Mouse (Mus musculus) 3134 (cell line): ENCODE measurements around the gene Spata45.
A peak's percentile ranks its signal among the peaks of the same experiment; 100 is the strongest.

Experiments
- DNase-seq: peaks from one replicate; pipeline ENCODE4 v3.0.0-alpha.2; 2011; ENCODE audit warnings: low spot score; ENCODE audit not compliant: insufficient read length; ENCODE audit errors: extremely low read depth

Spata45 gene

GRCm38 (mm10) chr1:191037999-191038398, 1.6 kb downstream of the Spata45 start:
- DNase-seq = no peak

GRCm38 (mm10) chr1:191041352-191041751, 4.9 kb downstream of the Spata45 start:
- no peak for DNase-seq

- DNase-seq = no peak
Measured at GRCm38 (mm10) chr1:191042106-191042505, 5.7 kb downstream of the Spata45 start.

- DNase-seq = no peak
Measured at GRCm38 (mm10) chr1:191042688-191043087, 6.2 kb downstream of the Spata45 start.

- no peak for DNase-seq
Measured at GRCm38 (mm10) chr1:191045264-191045663, 8.8 kb downstream of the Spata45 start.

GRCm38 (mm10) chr1:191046231-191046824, 9.9 kb downstream of the Spata45 start:
- no peak for DNase-seq

- no peak for DNase-seq
Measured at GRCm38 (mm10) chr1:191053555-191053954, 17.1 kb downstream of the Spata45 start.

- peak; percentile 46 for DNase-seq
Measured at GRCm38 (mm10) chr1:191054870-191055532, 18.6 kb downstream of the Spata45 start.

- DNase-seq = no peak
Measured at GRCm38 (mm10) chr1:191055533-191055873, 19.1 kb downstream of the Spata45 start.

GRCm38 (mm10) chr1:191057461-191057860, 21.0 kb downstream of the Spata45 start:
- no peak for DNase-seq

GRCm38 (mm10) chr1:191062241-191062780, 25.9 kb downstream of the Spata45 start:
- no peak for DNase-seq

GRCm38 (mm10) chr1:191062781-191063485, 26.5 kb downstream of the Spata45 start, which contains the start of the genes Tatdn3 and Nsl1:
Gene Tatdn3, minus strand, starts transcription at chr1:191062932.
Gene Nsl1, plus strand, starts transcription at chr1:191063012.
- peak; percentile 92 for DNase-seq

- DNase-seq = no peak
Measured at GRCm38 (mm10) chr1:191063700-191064099, 27.3 kb downstream of the Spata45 start.

GRCm38 (mm10) chr1:191064535-191064934, 28.1 kb downstream of the Spata45 start:
- DNase-seq = no peak

- DNase-seq = no peak
Measured at GRCm38 (mm10) chr1:191065188-191065587, 28.7 kb downstream of the Spata45 start.

GRCm38 (mm10) chr1:191068377-191068776, 31.9 kb downstream of the Spata45 start:
- no peak for DNase-seq

- no peak for DNase-seq
Measured at GRCm38 (mm10) chr1:191070259-191070658, 33.8 kb downstream of the Spata45 start.

GRCm38 (mm10) chr1:191071613-191072012, 35.2 kb downstream of the Spata45 start:
- no peak for DNase-seq

GRCm38 (mm10) chr1:191072329-191072913, 36.0 kb downstream of the Spata45 start:
- DNase-seq = no peak

- DNase-seq = no peak
Measured at GRCm38 (mm10) chr1:191073001-191073400, 36.6 kb downstream of the Spata45 start.

GRCm38 (mm10) chr1:191073486-191073885, 37.0 kb downstream of the Spata45 start:
- DNase-seq = no peak
